Mouse (Mus musculus) embryonic fibroblast, embryonic 13.5 days (primary cell): ENCODE results near the gene Nr3c2. TPM values are rescaled to one million over a fixed set of nuclear protein-coding genes. Genes with fewer than 3 reads are reported as not detected.

Source experiments
- H3K27ac ChIP-seq: 2 replicates; pipeline ENCODE4 v1.5.1; 2012; ENCODE audit warnings: low read length, control low read depth, inconsistent platforms; ENCODE audit not compliant: insufficient read depth
- H3K4me1 ChIP-seq: 2 replicates; pipeline ENCODE4 v1.6.1; 2011; ENCODE audit warnings: low read length; ENCODE audit not compliant: control insufficient read depth, insufficient read depth
- H3K4me3 ChIP-seq: 2 replicates; pipeline ENCODE4 v1.5.1; 2011; ENCODE audit warnings: mild to moderate bottlenecking, control low read depth, low read length; ENCODE audit not compliant: insufficient read depth
- CTCF ChIP-seq: IDR thresholded peaks from 2 replicates; pipeline ENCODE4 v1.5.1; 2011; ENCODE audit warnings: mild to moderate bottlenecking, control low read depth, low read length, moderate library complexity, borderline replicate concordance; ENCODE audit not compliant: insufficient read depth
- POLR2A ChIP-seq: IDR thresholded peaks from 2 replicates; pipeline ENCODE4 v1.6.1; 2011; ENCODE audit warnings: low read depth, mild to moderate bottlenecking, control low read depth, low read length, moderate library complexity
- polyA plus RNA-seq: library from polyadenylated mRNA; stranded (reverse); fragments of >200 nt; gene quantifications from 2 replicates; pipeline ENCODE4 v1.2.4, GENCODE M21; 2011; ENCODE audit warnings: low read depth; ENCODE audit not compliant: missing spikeins, insufficient read length

Gene Nr3c2
- polyA plus RNA-seq, 1 experiment = 1.9 TPM

GRCm38 (mm10) chr8:77051399-77052275 lies 152.4 kb downstream of the Nr3c2 start:
- H3K27ac ChIP-seq = no peak overlapping the region
- no peak for TF ChIP-seq POLR2A
- no peak for TF ChIP-seq CTCF

GRCm38 (mm10) chr8:77055492-77056021 lies 156.3 kb downstream of the Nr3c2 start:
- Histone ChIP-seq H3K4me3 (no peak overlapping the region), H3K27ac (no peak overlapping the region), H3K4me1 (peaks cover 4% of the 10 kb centered on the region; the same call in 1 of the 2 replicates)
- TF ChIP-seq POLR2A = no peak
- TF ChIP-seq CTCF = no peak

More at GRCm38 (mm10) chr8:77051399-77052275, 152.4 kb downstream of the Nr3c2 start:
- Histone ChIP-seq H3K4me1 (peaks cover 4% of the 10 kb centered on the region; the same call in 1 of the 2 replicates), H3K4me3 (no peak overlapping the region)

GRCm38 (mm10) chr8:77056853-77057252 lies 157.6 kb downstream of the Nr3c2 start:
- H3K4me1 ChIP-seq = peaks cover 4% of the 10 kb centered on the region; the same call in 1 of the 2 replicates
- H3K4me3 ChIP-seq = no peak overlapping the region
- H3K27ac ChIP-seq = no peak overlapping the region
- TF ChIP-seq POLR2A (no peak), CTCF (no peak)

GRCm38 (mm10) chr8:77082687-77083086 lies 183.4 kb downstream of the Nr3c2 start:
- TF ChIP-seq CTCF (no peak), POLR2A (no peak)
- no peak overlapping the region for H3K27ac ChIP-seq
- no peaks in the 10 kb centered on the region for H3K4me1 ChIP-seq
- H3K4me3 ChIP-seq = no peak overlapping the region

GRCm38 (mm10) chr8:77086036-77086435 lies 186.8 kb downstream of the Nr3c2 start:
- TF ChIP-seq CTCF (no peak), POLR2A (no peak)
- H3K27ac ChIP-seq = no peak overlapping the region

GRCm38 (mm10) chr8:77096721-77097120 lies 197.5 kb downstream of the Nr3c2 start:
- TF ChIP-seq POLR2A (no peak), CTCF (no peak)
- Histone ChIP-seq H3K4me3 (no peak overlapping the region), H3K27ac (no peak overlapping the region), H3K4me1 (peaks cover 3% of the 10 kb centered on the region)

More at GRCm38 (mm10) chr8:77086036-77086435, 186.8 kb downstream of the Nr3c2 start:
- H3K4me3 ChIP-seq = no peak overlapping the region
- H3K4me1 ChIP-seq = no peaks in the 10 kb centered on the region

- no peak overlapping the region for H3K27ac ChIP-seq
These were observed 198.9 kb downstream of the Nr3c2 start for GRCm38 (mm10) chr8:77098101-77098500.

GRCm38 (mm10) chr8:77100370-77100769 lies 201.1 kb downstream of the Nr3c2 start:
- Histone ChIP-seq H3K4me1 (no peaks in the 10 kb centered on the region), H3K4me3 (no peak overlapping the region), H3K27ac (no peak overlapping the region)
- TF ChIP-seq POLR2A = no peak
- TF ChIP-seq CTCF = no peak

More at GRCm38 (mm10) chr8:77098101-77098500, 198.9 kb downstream of the Nr3c2 start:
- no peaks in the 10 kb centered on the region for H3K4me1 ChIP-seq
- TF ChIP-seq CTCF = no peak
- no peak for TF ChIP-seq POLR2A
- H3K4me3 ChIP-seq = no peak overlapping the region

GRCm38 (mm10) chr8:77102879-77103278 lies 203.6 kb downstream of the Nr3c2 start:
- H3K27ac ChIP-seq = no peak overlapping the region
- H3K4me3 ChIP-seq = no peak overlapping the region
- TF ChIP-seq POLR2A (no peak), CTCF (no peak)
- H3K4me1 ChIP-seq = no peaks in the 10 kb centered on the region

- TF ChIP-seq POLR2A = no peak
- TF ChIP-seq CTCF = no peak
These were observed 213.5 kb downstream of the Nr3c2 start for GRCm38 (mm10) chr8:77112719-77113118.

More at GRCm38 (mm10) chr8:77112719-77113118, 213.5 kb downstream of the Nr3c2 start:
- H3K4me1 ChIP-seq = no peaks in the 10 kb centered on the region
- H3K4me3 ChIP-seq = no peak overlapping the region
- no peak overlapping the region for H3K27ac ChIP-seq
